Mouse (Mus musculus) Patski (cell line): Measurements from ENCODE around the gene Gsk3a. TPM values are rescaled to one million over a fixed set of nuclear protein-coding genes. Genes with fewer than 3 reads are reported as not detected.

Source experiments
- ATAC-seq: fragments of 100-300 bp; one replicate; pipeline ENCODE4 v1.8.0; 2021
- CTCF ChIA-PET: fragments of 350-600 bp; sonication (Branson Sonifier 250); formaldehyde crosslinking; loops from one replicate; lab custom pipeline; 2022; ENCODE audit warnings: inconsistent platforms; lab: Charles Lee
- POLR2A ChIA-PET: fragments of 350-600 bp; sonication (Branson Sonifier 250); formaldehyde crosslinking; loops from one replicate; lab custom pipeline; 2022; ENCODE audit warnings: antibody characterized with exemption, inconsistent platforms; lab: Charles Lee
- DNase-seq: peaks from one replicate; pipeline ENCODE4 v3.0.0-alpha.2; 2011; ENCODE audit warnings: low read depth, low spot score
- H3K27me3 ChIP-seq: fragments of 371-371 bp; one replicate; pipeline ENCODE4 v1.5.1; 2021
- CTCF ChIP-seq: fragments of 100-300 bp; IDR thresholded peaks from one replicate; pipeline ENCODE4 v1.5.1; 2021
- in situ Hi-C: fragments of 300-500 bp; cut with MboI; formaldehyde crosslinking; loops from 3 replicates; pipeline ENCODE4 v1.11.1; 2018; ENCODE audit warnings: low pct_unique_long_range_greater_than_20kb, mixed read lengths
- polyA plus RNA-seq: library from polyadenylated mRNA; unstranded; gene quantifications from one replicate; pipeline ENCODE4 v1.2.3, GENCODE M21; 2021

Gsk3a gene
- polyA plus RNA-seq, 1 experiment from 2014 or later, result 93.7 TPM

DNA sequence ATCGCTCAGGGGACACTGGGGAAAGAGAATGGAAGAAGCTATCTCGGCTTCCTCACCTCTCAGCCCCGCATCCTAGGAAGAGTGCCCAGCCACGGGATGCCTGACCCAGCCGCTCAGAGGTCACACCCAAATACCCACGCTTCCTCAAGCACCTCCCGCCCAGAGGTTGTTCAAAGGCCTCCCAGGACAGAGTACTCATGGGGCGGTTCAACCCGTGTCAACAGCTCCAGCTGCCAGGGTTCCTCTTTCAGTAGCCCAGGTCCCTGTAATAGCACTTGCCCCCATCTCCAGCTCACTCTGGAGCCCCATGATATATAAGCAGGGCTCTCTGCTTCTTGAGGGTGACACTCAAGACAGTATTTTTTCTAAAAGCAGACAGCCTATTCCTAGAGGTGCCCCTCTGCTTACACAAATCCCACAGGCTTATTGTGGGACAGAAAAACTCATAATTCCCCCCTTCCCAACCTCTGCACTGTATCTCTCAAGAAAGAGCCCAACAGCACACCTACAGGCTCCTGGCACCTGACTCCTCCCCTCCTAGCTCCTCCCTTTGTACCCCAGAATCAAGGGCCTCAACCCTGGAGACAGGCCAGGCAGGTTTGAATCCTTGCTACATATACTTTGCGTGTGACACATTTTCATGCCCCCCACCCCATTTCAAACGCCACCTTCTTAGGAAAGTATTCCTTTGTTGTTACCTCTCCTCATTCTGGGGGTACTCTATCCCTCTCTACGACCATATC is 19.8 kb downstream of the Gsk3a start:
- ChIA-PET CTCF (interaction anchor here (2.1 to 3.3 kb wide), 2 partner anchors 11 to 30 kb away, joined by 6 to 11 read pairs; no protein-coding TSS in a partner anchor), POLR2A (interaction anchor here (5.0 kb wide), 1 partner anchor 19 kb away, joined by 32 read pairs; the partner anchor contains the start of gene Gsk3a)
- ATAC-seq (no peak), DNase-seq (no peak)
- TF ChIP-seq CTCF, result no peak
- in situ Hi-C loops, result no loop called here
- H3K27me3 ChIP-seq, result no peaks in the 10 kb centered on the region

DNA sequence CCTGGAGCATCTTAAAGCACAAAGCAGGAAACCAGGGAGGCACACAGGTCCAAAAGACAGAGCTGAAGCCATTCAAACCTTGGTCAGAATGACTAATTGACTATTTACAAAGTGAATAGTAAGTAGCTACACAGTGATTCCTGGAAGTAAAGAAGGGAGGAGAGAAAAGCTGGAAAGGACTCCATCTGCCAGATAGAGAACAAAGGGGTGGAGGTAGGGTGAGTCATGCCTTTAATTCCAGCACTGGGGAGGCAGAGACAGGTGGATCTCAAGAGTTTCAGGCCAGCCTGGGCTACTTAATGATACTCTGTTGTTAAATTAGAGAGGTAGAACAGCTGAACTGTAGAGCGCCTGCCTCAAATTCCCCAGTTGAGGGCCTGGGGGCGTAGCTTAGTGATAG is 23.5 kb downstream of the Gsk3a start:
- ATAC-seq, result no peak
- no peak for DNase-seq
- TF ChIP-seq CTCF, result no peak
- ChIA-PET CTCF (interaction anchor here (0.7 to 1.4 kb wide), 2 partner anchors 14 to 81 kb away, joined by 3 read pairs; no protein-coding TSS in a partner anchor), POLR2A (no interaction called here)
- in situ Hi-C loops, result no loop called here
- no peaks in the 10 kb centered on the region for H3K27me3 ChIP-seq

DNA sequence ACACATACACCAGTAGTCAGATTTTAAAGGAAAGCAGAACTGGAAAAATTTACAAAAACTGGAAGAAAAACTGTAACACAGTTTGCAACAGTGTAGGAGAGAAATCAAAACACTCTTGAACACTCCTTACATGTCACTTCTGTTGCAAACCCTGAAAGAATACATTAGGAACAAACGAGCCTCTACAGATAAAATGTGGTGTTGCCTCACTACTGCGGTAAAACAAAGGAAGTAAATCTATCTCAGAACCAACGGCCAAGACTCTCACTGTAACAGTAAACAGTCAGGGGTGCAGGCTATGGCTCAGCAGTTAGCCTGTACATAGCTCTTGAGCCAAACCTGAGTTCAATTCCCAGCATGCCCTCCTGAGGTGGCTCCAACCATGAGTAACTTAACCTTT is 24.6 kb downstream of the Gsk3a start:
- ATAC-seq (no peak), DNase-seq (no peak)
- ChIA-PET POLR2A (no interaction called here), CTCF (interaction anchor here (1.4 kb wide), 1 partner anchor 13 kb away, joined by 3 read pairs; no protein-coding TSS in a partner anchor)
- in situ Hi-C loops, result no loop called here
- TF ChIP-seq CTCF, result no peak
- H3K27me3 ChIP-seq, result no peaks in the 10 kb centered on the region

DNA sequence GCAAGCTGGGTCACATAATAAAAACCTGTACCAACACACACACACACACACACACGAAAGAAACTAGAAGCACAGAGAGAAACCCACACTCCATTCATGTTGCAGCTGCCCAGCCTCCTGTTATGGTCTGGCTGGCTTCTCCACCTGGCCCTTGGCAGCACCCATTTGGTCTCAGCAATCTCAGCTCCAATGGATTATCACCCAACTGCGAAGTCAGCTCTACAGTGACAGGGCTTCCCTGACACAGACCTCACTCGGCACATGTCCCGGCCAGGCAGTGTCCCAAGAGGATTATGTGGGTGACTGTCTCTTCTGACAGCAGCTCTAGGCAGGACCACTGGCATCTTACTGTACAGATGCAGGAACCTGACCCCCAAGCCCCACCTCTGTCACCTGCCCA is 27.2 kb downstream of the Gsk3a start:
- POLR2A ChIA-PET, result no interaction called here
- ATAC-seq, result no peak
- H3K27me3 ChIP-seq, result no peaks in the 10 kb centered on the region
- CTCF ChIA-PET, result no interaction called here
- in situ Hi-C loops, result no loop called here
- no peak for DNase-seq
- TF ChIP-seq CTCF, result no peak

DNA sequence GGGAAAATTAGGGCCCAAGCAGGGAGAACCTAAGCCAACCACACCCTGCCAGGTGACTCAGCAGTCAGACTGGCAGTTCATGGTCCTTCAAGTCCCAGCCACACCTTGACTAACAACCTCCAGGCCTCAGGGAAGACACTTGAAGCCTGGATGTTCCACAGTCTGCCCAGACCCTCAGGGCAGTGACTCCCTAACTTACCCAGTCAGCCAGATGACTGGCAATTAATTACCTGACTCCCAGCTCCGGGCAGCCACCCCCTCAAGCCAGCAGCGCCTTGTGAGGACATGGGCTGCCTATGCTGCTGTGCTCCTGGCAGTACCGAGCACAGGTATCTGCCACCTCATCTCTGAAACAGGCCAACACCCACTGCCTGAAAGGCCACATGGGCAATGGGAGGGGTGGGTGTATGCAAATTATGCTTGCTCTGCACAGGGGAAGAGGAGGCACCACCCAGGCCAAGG is 28.5 kb downstream of the Gsk3a start:
- no peaks in the 10 kb centered on the region for H3K27me3 ChIP-seq
- in situ Hi-C loops, result no loop called here
- DNase-seq (no peak), ATAC-seq (no peak)
- POLR2A ChIA-PET, result interaction anchor here (1.4 kb wide), 1 partner anchor 15 kb away, joined by 3 read pairs; no protein-coding TSS in a partner anchor
- no peak for TF ChIP-seq CTCF
- CTCF ChIA-PET, result interaction anchor here (0.6 kb wide), 1 partner anchor 373 kb away, joined by 3 read pairs; no protein-coding TSS in a partner anchor

DNA sequence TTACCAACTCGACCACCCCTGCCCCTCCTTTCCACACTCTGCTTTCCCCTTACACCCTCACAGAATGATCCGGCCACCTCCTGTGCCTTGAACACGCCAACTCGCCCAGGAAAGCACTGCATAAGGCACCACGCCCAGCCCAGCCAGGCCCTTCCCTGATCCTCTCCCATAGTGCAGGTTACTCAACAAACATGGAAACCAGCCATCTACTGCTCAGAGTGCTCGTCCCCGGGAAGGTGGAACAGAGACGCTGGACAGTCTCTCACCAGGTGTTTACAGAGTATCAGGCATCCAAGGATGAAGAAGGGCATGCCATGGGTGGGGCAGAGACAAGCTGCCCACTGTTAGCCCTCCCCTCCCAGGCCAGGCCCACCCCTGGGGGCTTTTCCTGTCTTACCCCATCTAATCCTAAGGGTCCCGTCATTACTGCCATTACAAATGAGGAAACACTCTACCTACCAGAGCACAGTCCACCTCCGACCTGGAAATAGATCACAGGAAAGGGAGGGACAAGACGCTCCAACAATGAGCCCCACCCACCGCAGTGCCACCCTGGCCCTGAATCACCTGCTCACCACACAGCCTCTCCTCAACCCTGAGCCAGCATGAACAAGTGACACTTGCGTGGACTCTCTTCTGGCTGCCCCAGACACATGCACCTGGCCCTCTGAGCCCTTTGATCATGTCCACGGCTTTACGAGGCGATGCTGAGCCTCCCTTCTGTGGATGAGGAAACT is 31.4 kb downstream of the Gsk3a start:
- in situ Hi-C loops, result no loop called here
- no peak for TF ChIP-seq CTCF
- DNase-seq (no peak), ATAC-seq (no peak)
- POLR2A ChIA-PET, result no interaction called here
- CTCF ChIA-PET, result interaction anchor here (2.2 kb wide), 1 partner anchor 12 kb away, joined by 11 read pairs; no protein-coding TSS in a partner anchor
- H3K27me3 ChIP-seq, result no peaks in the 10 kb centered on the region

DNA sequence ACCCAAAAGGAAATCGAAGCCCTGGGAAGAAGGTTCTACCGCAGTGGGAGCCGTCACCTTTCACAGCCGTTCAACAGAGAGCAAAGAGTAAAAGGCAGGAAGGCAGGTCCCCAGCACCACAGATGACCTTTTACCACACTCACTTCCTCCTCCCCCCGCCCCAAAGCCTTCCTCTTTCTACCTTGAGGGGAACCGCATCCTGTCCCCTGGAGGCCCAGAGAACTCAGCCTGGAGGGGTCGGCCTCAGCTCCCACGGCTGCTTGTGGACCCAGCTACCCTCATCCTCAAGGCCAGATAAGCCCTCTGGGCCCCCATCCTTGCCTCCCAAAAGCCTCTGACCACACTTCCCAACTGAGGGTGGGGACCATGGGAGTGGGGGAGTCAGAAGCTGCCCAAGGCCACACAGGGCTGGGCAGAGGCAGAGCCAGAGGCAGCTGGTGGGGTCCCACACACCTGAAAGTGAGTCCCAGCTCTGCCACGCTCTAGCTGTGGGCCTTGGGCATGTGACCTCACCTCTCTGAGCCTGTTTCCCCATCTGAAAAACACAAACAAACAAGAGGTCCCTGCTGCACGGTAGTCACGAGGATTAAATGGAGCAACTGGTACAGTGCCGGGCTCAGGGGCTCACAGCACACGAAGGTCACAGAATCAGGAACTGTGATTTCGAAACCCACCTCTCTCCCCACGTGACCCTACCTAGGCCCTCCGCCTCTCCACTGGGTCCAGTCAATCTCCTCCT is 32.1 kb downstream of the Gsk3a start:
- no peak for TF ChIP-seq CTCF
- ChIA-PET CTCF (no interaction called here), POLR2A (no interaction called here)
- DNase-seq (no peak), ATAC-seq (no peak)
- in situ Hi-C loops, result no loop called here
- H3K27me3 ChIP-seq, result no peaks in the 10 kb centered on the region

DNA sequence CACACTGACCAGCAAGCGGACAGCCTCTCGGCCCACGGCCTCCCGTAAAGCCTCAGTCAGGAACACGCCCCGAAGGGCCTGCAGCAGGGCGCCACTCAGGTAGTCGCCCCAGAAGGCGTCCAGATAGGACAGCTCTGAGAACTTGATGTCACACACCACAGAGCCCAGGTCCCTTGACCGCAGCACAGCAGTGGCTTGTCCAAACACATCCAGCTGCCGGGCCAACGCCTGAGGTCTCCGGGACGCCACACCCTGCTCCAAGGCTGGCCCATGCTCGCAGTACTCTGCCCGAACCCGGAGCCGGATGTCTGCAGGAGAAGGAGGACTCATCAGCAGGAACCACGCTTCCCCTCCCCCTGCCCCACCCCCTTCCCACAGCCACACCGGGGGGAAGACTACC is 34.0 kb downstream of the Gsk3a start:
- CTCF ChIA-PET, result no interaction called here
- POLR2A ChIA-PET, result interaction anchor here (1.1 kb wide), 1 partner anchor 9 kb away, joined by 3 read pairs; no protein-coding TSS in a partner anchor
- TF ChIP-seq CTCF, result no peak
- ATAC-seq (no peak), DNase-seq (no peak)
- no peaks in the 10 kb centered on the region for H3K27me3 ChIP-seq
- in situ Hi-C loops, result no loop called here

DNA sequence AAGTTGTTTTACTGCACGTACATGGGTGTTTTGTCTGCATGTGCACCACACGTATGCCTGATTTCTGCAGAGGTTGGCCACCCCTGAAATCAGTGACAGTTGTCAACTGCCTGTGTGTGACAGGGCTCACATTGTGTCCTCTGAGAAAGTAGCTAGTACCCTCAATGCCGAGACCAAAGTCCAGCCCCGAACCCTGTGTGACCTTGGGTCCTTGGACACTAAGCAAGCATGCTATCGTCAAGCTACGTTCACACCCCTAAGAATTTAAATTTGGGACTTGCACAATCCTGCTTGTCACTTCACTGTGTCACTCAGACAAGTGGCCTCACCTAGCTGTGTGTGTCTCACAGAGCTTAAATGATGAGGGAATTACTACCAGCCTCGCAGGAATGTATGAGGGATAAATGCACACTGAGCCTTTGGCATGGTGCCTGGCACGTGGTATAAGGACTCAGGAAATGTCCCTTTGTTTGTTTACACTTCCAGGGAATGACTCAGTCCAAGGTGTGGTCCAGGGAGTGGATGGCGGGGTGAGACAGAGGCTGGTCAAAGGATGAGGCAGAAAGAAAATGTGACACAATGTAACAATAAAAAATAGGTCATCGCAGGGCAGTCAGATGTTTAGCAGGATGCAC is 40.1 kb downstream of the Gsk3a start:
- in situ Hi-C loops, result loop anchor here (25.0 kb wide), 1 partner anchor 390 kb away; no protein-coding TSS in a partner anchor
- ATAC-seq, result peak; percentile 76
- H3K27me3 ChIP-seq, result peaks cover 7% of the 10 kb centered on the region
- no peak for TF ChIP-seq CTCF
- POLR2A ChIA-PET, result no interaction called here
- no peak for DNase-seq
- CTCF ChIA-PET, result interaction anchor here (1.1 kb wide), 1 partner anchor 10 kb away, joined by 4 read pairs; no protein-coding TSS in a partner anchor
